Mouse (Mus musculus) embryonic facial prominence, embryonic 12.5 days (tissue): ENCODE measurements around the gene Smurf2. TPM values are rescaled to one million over a fixed set of nuclear protein-coding genes. Genes with fewer than 3 reads are reported as not detected.
"Not testable (repeated sequence)": the region's sequence is repeated elsewhere in the genome, so short reads cannot be mapped to it uniquely, and the experiment has no call there.

Experiments used
- ATAC-seq: fragments of 200-750 bp; cut with Nextera tagmentation; 2 replicates; pipeline ENCODE4 v1.8.0; 2017; ENCODE audit not compliant: insufficient number of reproducible peaks, insufficient read depth, low FRiP score, low TSS enrichment
- H3K27ac ChIP-seq: fragments of 300-500 bp; sonication (generic); 2 replicates; pipeline ENCODE4 v1.5.1; 2016; ENCODE audit warnings: mild to moderate bottlenecking
- H3K27me3 ChIP-seq: fragments of 300-500 bp; sonication (generic); 2 replicates; pipeline ENCODE4 v1.6.1; 2016; ENCODE audit warnings: mild to moderate bottlenecking, moderate library complexity
- H3K36me3 ChIP-seq: fragments of 300-500 bp; sonication (generic); 2 replicates; pipeline ENCODE4 v1.6.1; 2016; ENCODE audit warnings: mild to moderate bottlenecking
- H3K4me1 ChIP-seq: fragments of 300-500 bp; sonication (generic); 2 replicates; pipeline ENCODE4 v1.6.1; 2016
- H3K4me2 ChIP-seq: fragments of 300-500 bp; sonication (generic); replicated peaks from 2 replicates; pipeline ENCODE4 v1.6.1; 2016; ENCODE audit warnings: mild to moderate bottlenecking, moderate library complexity
- H3K4me3 ChIP-seq: fragments of 300-500 bp; sonication (generic); 2 replicates; pipeline ENCODE4 v1.5.1; 2016; ENCODE audit warnings: mild to moderate bottlenecking
- H3K9ac ChIP-seq: fragments of 300-500 bp; sonication (generic); 2 replicates; pipeline ENCODE4 v1.6.1; 2016; ENCODE audit warnings: mild to moderate bottlenecking, moderate library complexity
- H3K9me3 ChIP-seq: fragments of 300-500 bp; sonication (generic); 2 replicates; pipeline ENCODE4 v1.6.1; 2016; ENCODE audit warnings: mild to moderate bottlenecking, moderate library complexity
- WGBS: fragments of 180-500 bp; shearing (Covaris S2); methylation state at CpG from one replicate; pipeline ENCODE4 v1.1.7; 2016; 5-methylcytosine and 5-hydroxymethylcytosine counted together
- polyA plus RNA-seq: library from polyadenylated mRNA; unstranded; fragments of >200 nt; fragmentation: Nextera tagmentation; extraction: Ambion mirVana; gene quantifications from 2 replicates; pipeline ENCODE4 v1.2.1, GENCODE M21; 2016

Smurf2 gene
- polyA plus RNA-seq, 1 experiment from 2014 or later = 16.5 TPM

GRCm38 (mm10) chr11:106820252-106820651, 100.3 kb downstream of the Smurf2 start:
- no peak overlapping the region for H3K4me2 ChIP-seq
- no peaks in the 10 kb centered on the region for H3K27me3 ChIP-seq
- H3K27ac ChIP-seq = no peak overlapping the region
- no peak for ATAC-seq
- H3K4me1 ChIP-seq = peaks cover 5% of the 10 kb centered on the region; the same call in 1 of the 2 replicates
- 83% methylated on average over 6 of the region's 6 CpGs for WGBS
- H3K36me3 ChIP-seq = peaks cover 76% of the 10 kb centered on the region
- H3K9me3 ChIP-seq = no peaks in the 10 kb centered on the region
- no peak overlapping the region for H3K9ac ChIP-seq
- no peak overlapping the region for H3K4me3 ChIP-seq

GRCm38 (mm10) chr11:106819595-106819994, 100.9 kb downstream of the Smurf2 start:
- no peak overlapping the region for H3K4me3 ChIP-seq
- peaks cover 11% of the 10 kb centered on the region for H3K4me1 ChIP-seq
- H3K9ac ChIP-seq = no peak overlapping the region
- no peak for ATAC-seq
- H3K36me3 ChIP-seq = peaks cover 76% of the 10 kb centered on the region
- no peak overlapping the region; the same call in 1 of the 2 replicates for H3K27ac ChIP-seq
- H3K27me3 ChIP-seq = no peaks in the 10 kb centered on the region
- WGBS = 85% methylated on average over 9 of the region's 9 CpGs
- no peaks in the 10 kb centered on the region for H3K9me3 ChIP-seq
- H3K4me2 ChIP-seq = no peak overlapping the region

GRCm38 (mm10) chr11:106818341-106818740, 102.2 kb downstream of the Smurf2 start:
- 71% methylated on average over 9 of the region's 9 CpGs for WGBS
- H3K36me3 ChIP-seq = peaks cover 78% of the 10 kb centered on the region
- ATAC-seq = peak; percentile 69; the same call in 1 of the 2 replicates
- H3K4me1 ChIP-seq = peaks cover 14% of the 10 kb centered on the region
- no peaks in the 10 kb centered on the region for H3K27me3 ChIP-seq
- H3K27ac ChIP-seq = no peak overlapping the region
- no peak overlapping the region for H3K9ac ChIP-seq
- H3K4me3 ChIP-seq = no peak overlapping the region
- no peak overlapping the region for H3K4me2 ChIP-seq
- H3K9me3 ChIP-seq = no peaks in the 10 kb centered on the region

GRCm38 (mm10) chr11:106817808-106818207, 102.7 kb downstream of the Smurf2 start:
- no peak for ATAC-seq
- 88% methylated on average over 6 of the region's 6 CpGs for WGBS

GRCm38 (mm10) chr11:106817156-106817555, 103.4 kb downstream of the Smurf2 start:
- H3K4me1 ChIP-seq = peaks cover 14% of the 10 kb centered on the region

More at GRCm38 (mm10) chr11:106817808-106818207, 102.7 kb downstream of the Smurf2 start:
- no peak overlapping the region for H3K4me2 ChIP-seq
- no peak overlapping the region for H3K27ac ChIP-seq
- H3K4me3 ChIP-seq = no peak overlapping the region
- H3K9ac ChIP-seq = no peak overlapping the region
- H3K27me3 ChIP-seq = no peaks in the 10 kb centered on the region
- peaks cover 77% of the 10 kb centered on the region for H3K36me3 ChIP-seq
- H3K9me3 ChIP-seq = no peaks in the 10 kb centered on the region
- H3K4me1 ChIP-seq = peaks cover 14% of the 10 kb centered on the region

GRCm38 (mm10) chr11:106816316-106816715, 104.2 kb downstream of the Smurf2 start:
- Histone ChIP-seq H3K4me2 (no peak overlapping the region), H3K9ac (no peak overlapping the region), H3K36me3 (peaks cover 74% of the 10 kb centered on the region), H3K9me3 (no peaks in the 10 kb centered on the region), H3K4me1 (peaks cover 14% of the 10 kb centered on the region), H3K4me3 (no peak overlapping the region), H3K27ac (no peak overlapping the region), H3K27me3 (no peaks in the 10 kb centered on the region)
- ATAC-seq = no peak
- WGBS = 68% methylated on average over 7 of the region's 7 CpGs

More at GRCm38 (mm10) chr11:106817156-106817555, 103.4 kb downstream of the Smurf2 start:
- peaks cover 71% of the 10 kb centered on the region for H3K36me3 ChIP-seq
- no peaks in the 10 kb centered on the region for H3K9me3 ChIP-seq
- ATAC-seq = no peak
- 89% methylated on average over 3 of the region's 3 CpGs for WGBS
- no peaks in the 10 kb centered on the region for H3K27me3 ChIP-seq
- no peak overlapping the region for H3K4me2 ChIP-seq
- H3K27ac ChIP-seq = no peak overlapping the region
- H3K4me3 ChIP-seq = no peak overlapping the region
- no peak overlapping the region for H3K9ac ChIP-seq

- H3K9ac ChIP-seq = no peak overlapping the region
- H3K9me3 ChIP-seq = no peaks in the 10 kb centered on the region
- no peak overlapping the region for H3K4me3 ChIP-seq
- ATAC-seq = no peak
- peaks cover 14% of the 10 kb centered on the region for H3K4me1 ChIP-seq
- H3K4me2 ChIP-seq = no peak overlapping the region
- H3K36me3 ChIP-seq = peaks cover 74% of the 10 kb centered on the region
- 80% methylated on average over 2 of the region's 2 CpGs for WGBS
- no peak overlapping the region for H3K27ac ChIP-seq
- H3K27me3 ChIP-seq = no peaks in the 10 kb centered on the region
Measured at GRCm38 (mm10) chr11:106815761-106816160, 104.8 kb downstream of the Smurf2 start.

GRCm38 (mm10) chr11:106815331-106815730, 105.2 kb downstream of the Smurf2 start:
- peaks cover 76% of the 10 kb centered on the region for H3K36me3 ChIP-seq
- 93% methylated on average over 2 of the region's 2 CpGs for WGBS
- H3K4me1 ChIP-seq = peaks cover 14% of the 10 kb centered on the region
- no peaks in the 10 kb centered on the region for H3K9me3 ChIP-seq
- ATAC-seq = no peak
- no peak overlapping the region for H3K9ac ChIP-seq
- no peak overlapping the region for H3K27ac ChIP-seq
- no peak overlapping the region for H3K4me3 ChIP-seq
- no peaks in the 10 kb centered on the region for H3K27me3 ChIP-seq
- H3K4me2 ChIP-seq = no peak overlapping the region

GRCm38 (mm10) chr11:106814601-106815320, 105.8 kb downstream of the Smurf2 start:
- H3K4me1 ChIP-seq = peaks cover 14% of the 10 kb centered on the region
- no peak overlapping the region for H3K4me3 ChIP-seq
- H3K9ac ChIP-seq = no peak overlapping the region
- no peaks in the 10 kb centered on the region for H3K27me3 ChIP-seq
- no peaks in the 10 kb centered on the region for H3K9me3 ChIP-seq
- WGBS = 41% methylated on average over 14 of the region's 14 CpGs
- peak overlapping the region; percentile 36; the same call in 1 of the 2 replicates for H3K27ac ChIP-seq
- peaks cover 80% of the 10 kb centered on the region for H3K36me3 ChIP-seq
- no peak overlapping the region for H3K4me2 ChIP-seq
- ATAC-seq = no peak

GRCm38 (mm10) chr11:106812410-106813136, 107.9 kb downstream of the Smurf2 start:
- WGBS = 92% methylated on average over 7 of the region's 7 CpGs
- H3K36me3 ChIP-seq = peaks cover 71% of the 10 kb centered on the region
- H3K27ac ChIP-seq = no peak overlapping the region
- H3K4me3 ChIP-seq = no peak overlapping the region
- no peaks in the 10 kb centered on the region for H3K27me3 ChIP-seq
- no peaks in the 10 kb centered on the region for H3K9me3 ChIP-seq
- peaks cover 9% of the 10 kb centered on the region for H3K4me1 ChIP-seq
- no peak overlapping the region for H3K4me2 ChIP-seq
- no peak overlapping the region for H3K9ac ChIP-seq
- ATAC-seq = no peak

GRCm38 (mm10) chr11:106807442-106807841, 113.1 kb downstream of the Smurf2 start:
- H3K36me3 ChIP-seq = peaks cover 58% of the 10 kb centered on the region
- not testable (repeated sequence) for H3K9me3 ChIP-seq, ATAC-seq, H3K9ac ChIP-seq, H3K4me3 ChIP-seq, H3K4me1 ChIP-seq, H3K4me2 ChIP-seq, H3K27ac ChIP-seq, H3K27me3 ChIP-seq
- WGBS = 75% methylated on average over 1 of the region's 1 CpGs
